Mouse (Mus musculus) CH12.LX (cell line): ENCODE measurements around the gene Rgs7.

ENCODE experiments used
- CTCF ChIP-seq, 2 experiments: IDR thresholded peaks in 1 of 2; conservative IDR thresholded peaks in 1 of 2; 2 replicates each; pipeline ENCODE4 v1.5.1; 2011 to 2012; ENCODE audit warnings: low read depth in 2 of 2, low read length in 2 of 2, improper control_type of control experiment in 1 of 2, inconsistent platforms in 1 of 2, mild to moderate bottlenecking in 1 of 2, moderate library complexity in 1 of 2
- EP300 ChIP-seq: IDR thresholded peaks from 2 replicates; pipeline ENCODE4 v1.6.1; 2011; ENCODE audit warnings: low read length, improper control_type of control experiment
- KAT2A ChIP-seq: IDR thresholded peaks from 2 replicates; pipeline ENCODE4 v1.6.1; 2012; ENCODE audit warnings: low read length, improper control_type of control experiment, inconsistent platforms; ENCODE audit not compliant: insufficient replicate concordance
- MAX ChIP-seq: IDR thresholded peaks from 2 replicates; pipeline ENCODE4 v1.6.1; 2011; ENCODE audit warnings: low read length, improper control_type of control experiment
- POLR2A ChIP-seq: IDR thresholded peaks from 2 replicates; pipeline ENCODE4 v1.6.1; 2011; ENCODE audit warnings: low read depth, mild to moderate bottlenecking, improper control_type of control experiment, low read length
- POLR2AphosphoS2 ChIP-seq: IDR thresholded peaks from 2 replicates; pipeline ENCODE4 v1.6.1; 2011; ENCODE audit warnings: low read depth, low read length, improper control_type of control experiment
- ZC3H11A ChIP-seq: IDR thresholded peaks from 2 replicates; pipeline ENCODE4 v1.6.1; 2012; ENCODE audit warnings: low read depth, mild to moderate bottlenecking, inconsistent platforms, low read length, improper control_type of control experiment

DNA sequence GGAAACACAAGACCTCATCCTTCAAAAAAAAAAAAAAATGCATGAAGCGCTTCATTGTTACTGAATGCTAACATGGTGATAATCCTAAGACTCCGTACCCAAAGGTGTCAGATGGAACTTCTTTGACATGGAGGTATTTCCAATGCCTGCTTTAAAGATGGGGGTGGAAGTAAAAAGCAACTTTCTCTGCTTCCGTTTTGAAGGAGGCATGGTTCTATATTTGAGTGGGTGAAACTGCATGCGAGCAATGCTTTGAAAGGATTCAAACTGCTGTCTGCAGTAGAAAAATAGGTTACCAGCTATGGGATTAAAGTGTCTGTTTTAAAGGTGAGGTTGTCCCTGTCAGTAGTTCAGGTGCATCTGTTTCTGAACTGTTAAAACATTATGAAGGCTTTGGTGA is 100.4 kb downstream of the Rgs7 start:
- no peak for TF ChIP-seq CTCF (conservative IDR thresholded peaks at IDR 0.05 in 1 of 2, IDR thresholded peaks at IDR 0.05 in 1 of 2; ENCODE audit: low read depth in 2 of 2, low read length in 2 of 2)
- no peak for TF ChIP-seq KAT2A
- no peak for TF ChIP-seq POLR2AphosphoS2
- TF ChIP-seq MAX, result no peak
- no peak for TF ChIP-seq ZC3H11A
- TF ChIP-seq EP300, result no peak
- TF ChIP-seq POLR2A, result no peak
